ENCODE assay signal across 8 mouse cellular contexts in genomic region chr1:53823687-53824445, GRCm38 (mm10). TPM values are rescaled to one million over a fixed set of nuclear protein-coding genes. Genes with fewer than 3 reads are reported as not detected.
DNase-seq lines count a peak whose midpoint lies in the region; ATAC-seq and TF ChIP-seq lines count a peak whose summit lies in the region.

No protein-coding gene starts in this region.

- 8% methylated on average over 10 of the region's 10 CpGs for WGBS in heart, embryonic 15.5 days
- 7% methylated on average over 10 of the region's 10 CpGs for WGBS in kidney, postnatal 0 days
- 5% methylated on average over 10 of the region's 10 CpGs for WGBS in liver, embryonic 16.5 days (ENCODE audit: insufficient replicate concordance)
- WGBS in neural tube, embryonic 11.5 days: 4% methylated on average over 10 of the region's 10 CpGs
- 7% methylated on average over 10 of the region's 10 CpGs for WGBS in thymus, adult 2 months

- peak overlapping the region; percentile 53 for H3K4me2 ChIP-seq in heart, embryonic 15.5 days
- peak overlapping the region; percentile 52 for H3K4me2 ChIP-seq in kidney, postnatal 0 days (ENCODE audit: low read length)
- H3K4me2 ChIP-seq in liver, embryonic 16.5 days (ENCODE audit: low read depth, low read length): 0 out of 2 replicates have a peak overlapping the region, but pooled peaks have one; percentile 20
- peak overlapping the region; percentile 30; the same call in 1 of the 2 replicates for H3K4me2 ChIP-seq in neural tube, embryonic 11.5 days (ENCODE audit: low read depth)

- H3K9me3 ChIP-seq in heart, embryonic 15.5 days (replicated peaks): no peaks in the 10 kb centered on the region
- H3K9me3 ChIP-seq in kidney, postnatal 0 days (replicated peaks; ENCODE audit: low read length): no peaks in the 10 kb centered on the region
- no peaks in the 10 kb centered on the region for H3K9me3 ChIP-seq in liver, embryonic 16.5 days (replicated peaks; ENCODE audit: control insufficient read depth, low read length)
- H3K9me3 ChIP-seq in neural tube, embryonic 11.5 days (ENCODE audit: control insufficient read depth, low read length): no peaks in the 10 kb centered on the region

- no peak for TF ChIP-seq CTCF in kidney, postnatal 0 days (IDR thresholded peaks at IDR 0.05; ENCODE audit: low read depth)
- no peak for TF ChIP-seq CTCF in thymus, adult 2 months (IDR thresholded peaks at IDR 0.05; ENCODE audit: borderline replicate concordance, control insufficient read depth, extremely low read depth, insufficient read depth, low read length, poor library complexity)

- H3K36me3 ChIP-seq in heart, embryonic 15.5 days: no peaks in the 10 kb centered on the region
- H3K36me3 ChIP-seq in kidney, postnatal 0 days (ENCODE audit: insufficient read depth, low read length): no peaks in the 10 kb centered on the region
- H3K36me3 ChIP-seq in liver, embryonic 16.5 days (ENCODE audit: control insufficient read depth, insufficient read depth): no peaks in the 10 kb centered on the region
- H3K36me3 ChIP-seq in neural tube, embryonic 11.5 days (ENCODE audit: control insufficient read depth, insufficient read depth, low read length): no peaks in the 10 kb centered on the region
- no peaks in the 10 kb centered on the region for H3K36me3 ChIP-seq in thymus, adult 2 months (ENCODE audit: control insufficient read depth, insufficient read depth, low read length)

- H3K27me3 ChIP-seq in heart, embryonic 15.5 days: no peaks in the 10 kb centered on the region
- no peaks in the 10 kb centered on the region for H3K27me3 ChIP-seq in kidney, postnatal 0 days (ENCODE audit: insufficient read depth, low read length)
- H3K27me3 ChIP-seq in liver, embryonic 16.5 days (ENCODE audit: control insufficient read depth, insufficient read depth, low read depth, low read length): no peaks in the 10 kb centered on the region
- peaks cover 4% of the 10 kb centered on the region; the same call in 1 of the 2 replicates for H3K27me3 ChIP-seq in neural tube, embryonic 11.5 days (ENCODE audit: control insufficient read depth, insufficient read depth, low read length)
- H3K27me3 ChIP-seq in thymus, adult 2 months (ENCODE audit: control insufficient read depth, insufficient read depth, low read length): no peaks in the 10 kb centered on the region

- DNase-seq in frontal cortex, postnatal 25 days (ENCODE audit: low spot score in 2 of 2): no peak
- DNase-seq in embryo, embryonic 10.5 days (ENCODE audit: low spot score): peak; percentile 82
- DNase-seq in kidney, postnatal 0 days (ENCODE audit: low spot score): peak; percentile 85
- peak; percentile 60 for DNase-seq in neural tube, embryonic 11.5 days (ENCODE audit: low spot score)
- DNase-seq in thymus, adult 2 months: peak; percentile 62

- H3K4me1 ChIP-seq in heart, embryonic 15.5 days (replicated peaks): peaks cover 8% of the 10 kb centered on the region; the same call in 1 of the 2 replicates
- H3K4me1 ChIP-seq in kidney, postnatal 0 days (replicated peaks; ENCODE audit: insufficient read depth, low read length): peaks cover 4% of the 10 kb centered on the region; the same call in 1 of the 2 replicates
- H3K4me1 ChIP-seq in liver, embryonic 16.5 days (ENCODE audit: control insufficient read depth, low read depth, low read length): no peaks in the 10 kb centered on the region
- peaks cover 3% of the 10 kb centered on the region; the same call in 1 of the 2 replicates for H3K4me1 ChIP-seq in neural tube, embryonic 11.5 days (ENCODE audit: control insufficient read depth, insufficient read depth, low read length)
- peaks cover 6% of the 10 kb centered on the region for H3K4me1 ChIP-seq in thymus, adult 2 months (replicated peaks; ENCODE audit: control insufficient read depth, insufficient read depth, low read length)

- peak overlapping the region; percentile 14; the same call in 1 of the 2 replicates for H3K4me3 ChIP-seq in heart, embryonic 15.5 days
- H3K4me3 ChIP-seq in kidney, postnatal 0 days (replicated peaks; ENCODE audit: low read depth, low read length): peak overlapping the region; percentile 8; the same call in 1 of the 2 replicates
- H3K4me3 ChIP-seq in liver, embryonic 16.5 days (ENCODE audit: low read depth, low read length): 0 out of 2 replicates have a peak overlapping the region, but pooled peaks have one; percentile 26
- no peak overlapping the region for H3K4me3 ChIP-seq in neural tube, embryonic 11.5 days (ENCODE audit: low read depth, low read length)
- H3K4me3 ChIP-seq in thymus, adult 2 months (ENCODE audit: control insufficient read depth, insufficient read depth, low read length): peak overlapping the region; percentile 25; the same call in 1 of the 2 replicates

- TF ChIP-seq POLR2A in thymus, adult 2 months (IDR thresholded peaks at IDR 0.05; ENCODE audit: control insufficient read depth, extremely low read depth, insufficient read depth, low read length, poor library complexity): no peak

- ATAC-seq in frontal cortex, adult (ENCODE audit: low TSS enrichment): peak; percentile 94
- ATAC-seq in heart, embryonic 15.5 days (replicated peaks; ENCODE audit: insufficient number of reproducible peaks, insufficient read depth, low FRiP score, low read depth): peak; percentile 43; the same call in 1 of the 2 replicates
- ATAC-seq in kidney, postnatal 0 days (replicated peaks; ENCODE audit: low FRiP score, low read depth): peak; percentile 89
- peak; percentile 48; the same call in 1 of the 2 replicates for ATAC-seq in liver, embryonic 16.5 days (ENCODE audit: low read depth)
- peak; percentile 83 for ATAC-seq in neural tube, embryonic 11.5 days (ENCODE audit: insufficient read depth, low FRiP score, low TSS enrichment)

- H3K27ac ChIP-seq in heart, embryonic 15.5 days: no peak overlapping the region
- H3K27ac ChIP-seq in kidney, postnatal 0 days: peak overlapping the region; percentile 60
- peak overlapping the region; percentile 74 for H3K27ac ChIP-seq in liver, embryonic 16.5 days (ENCODE audit: low read length)
- no peak overlapping the region for H3K27ac ChIP-seq in neural tube, embryonic 11.5 days (ENCODE audit: low read depth, low read length)
- peak overlapping the region; percentile 92 for H3K27ac ChIP-seq in thymus, adult 2 months (ENCODE audit: control insufficient read depth, insufficient read depth, low read length)

- no peak overlapping the region for H3K9ac ChIP-seq in heart, embryonic 15.5 days
- H3K9ac ChIP-seq in kidney, postnatal 0 days (ENCODE audit: low read depth, low read length): no peak overlapping the region
- H3K9ac ChIP-seq in liver, embryonic 16.5 days (ENCODE audit: low read depth, low read length): no peak overlapping the region
- no peak overlapping the region for H3K9ac ChIP-seq in neural tube, embryonic 11.5 days (ENCODE audit: low read length)

RNA-seq across cellular contexts. Expression of gene Stk17b, which starts 38.8 kb away (rescaled TPM):
- 15.5 and 17.2 TPM in 2 replicates for polyA plus RNA-seq in heart, embryonic 15.5 days (2015; fragmentation: Nextera tagmentation; extraction: Ambion mirVana)
- 13.6 and 14.5 TPM in 2 replicates for polyA plus RNA-seq in kidney, postnatal 0 days (2015; fragmentation: Nextera tagmentation; extraction: Ambion mirVana)
- polyA plus RNA-seq in liver, embryonic 16.5 days (2015; fragmentation: Nextera tagmentation; extraction: Ambion mirVana): 21.7 and 22.9 TPM in 2 replicates
- 12.6 and 16.2 TPM in 2 replicates for polyA plus RNA-seq in neural tube, embryonic 11.5 days (2014; fragmentation: Nextera tagmentation; extraction: Ambion mirVana)
- 27.2 and 33.1 TPM in 2 replicates for polyA plus RNA-seq in thymus, adult 2 months (2012; rRNA removed)

Comparison
In these comparisons a context has a peak if more than half of its experiments do, and no peak if none do; other contexts are left out.
1. ATAC-seq: peak in every context shown above with its lines; median percentile 94 in frontal cortex, adult; 89 in kidney, postnatal 0 days; 83 in neural tube, embryonic 11.5 days; 48 in liver, embryonic 16.5 days; 43 in heart, embryonic 15.5 days.
2. DNase-seq: peak in embryo, embryonic 10.5 days (single experiment), kidney, postnatal 0 days (single experiment), neural tube, embryonic 11.5 days (single experiment) and thymus, adult 2 months (single experiment); none in frontal cortex, postnatal 25 days (0 of 2).
3. H3K27ac ChIP-seq: peak in kidney, postnatal 0 days (single experiment), liver, embryonic 16.5 days (single experiment) and thymus, adult 2 months (single experiment); none in heart, embryonic 15.5 days (single experiment) and neural tube, embryonic 11.5 days (single experiment).
4. Peak in every context shown above with its lines, with median percentiles within 50 percentile points of each other: H3K4me2 ChIP-seq.